Mouse (Mus musculus) brain, embryonic 14.5 days (tissue): ENCODE data around the gene Kcnj5.

Experiments used
- CTCF ChIP-seq: fragments of 200-500 bp; IDR thresholded peaks from 2 replicates; pipeline ENCODE4 v1.5.1; 2012; ENCODE audit warnings: inconsistent platforms, mild to moderate bottlenecking, moderate library complexity, borderline replicate concordance; ENCODE audit not compliant: insufficient read depth, insufficient read length; ENCODE audit errors: extremely low read depth
- POLR2A ChIP-seq: fragments of 200-500 bp; IDR thresholded peaks from 2 replicates; pipeline ENCODE4 v1.6.1; 2012; ENCODE audit warnings: mild to moderate bottlenecking, inconsistent platforms, borderline replicate concordance; ENCODE audit not compliant: poor library complexity, insufficient read depth, insufficient read length, severe bottlenecking; ENCODE audit errors: extremely low read depth

GRCm38 (mm10) chr9:32331162-32331561 lies 13.0 kb downstream of the Kcnj5 start:
- no peak for TF ChIP-seq POLR2A
- TF ChIP-seq CTCF: no peak
